Mouse (Mus musculus) mouse trophoblast stem cell (cell line): Measurements from ENCODE around the gene Mog.
"Not testable (repeated sequence)": the region's sequence is repeated elsewhere in the genome, so short reads cannot be mapped to it uniquely, and the experiment has no call there.

ENCODE experiments used
- in situ Hi-C, 2 experiments: fragments of 300-500 bp; cut with MseI, MboI; formaldehyde crosslinking; loops; 2 replicates in 1 of 2; 3 replicates in 1 of 2; pipeline ENCODE4 v1.15.1; 2025

The Mog gene

GRCm38 (mm10) chr17:37045611-37046311 lies 22.6 kb upstream of the Mog start, which contains the start of gene Gabbr1:
Gene Gabbr1 (plus strand): TSS chr17:37045966.
- in situ Hi-C loops: no loop called here

- in situ Hi-C loops: no loop called here
Observed at GRCm38 (mm10) chr17:37044651-37045244, 21.6 kb upstream of the Mog start.

GRCm38 (mm10) chr17:37039127-37039894 lies 16.1 kb upstream of the Mog start:
- in situ Hi-C loops: no loop called here

- in situ Hi-C loops: no loop called here
Observed at GRCm38 (mm10) chr17:37029162-37029561, 6.0 kb upstream of the Mog start.

GRCm38 (mm10) chr17:37028683-37029120 lies 5.5 kb upstream of the Mog start:
- in situ Hi-C loops: no loop called here

GRCm38 (mm10) chr17:37028212-37028611 lies 5.0 kb upstream of the Mog start:
- in situ Hi-C loops: no loop called here

GRCm38 (mm10) chr17:37027486-37027885 lies 4.3 kb upstream of the Mog start:
- in situ Hi-C loops: no loop called here

- in situ Hi-C loops: no loop called here
Observed at GRCm38 (mm10) chr17:37026425-37026824, 3.2 kb upstream of the Mog start.

GRCm38 (mm10) chr17:37019242-37019641 lies 4.0 kb downstream of the Mog start:
- in situ Hi-C loops: not testable (repeated sequence)

- in situ Hi-C loops: no loop called here
Observed at GRCm38 (mm10) chr17:37018328-37018727, 4.9 kb downstream of the Mog start.

- in situ Hi-C loops: no loop called here
Observed at GRCm38 (mm10) chr17:37016333-37016732, 6.9 kb downstream of the Mog start.

- in situ Hi-C loops: no loop called here
Observed at GRCm38 (mm10) chr17:37012141-37012540, 11.1 kb downstream of the Mog start.

- in situ Hi-C loops: no loop called here
Observed at GRCm38 (mm10) chr17:37011719-37012118, 11.5 kb downstream of the Mog start.

- in situ Hi-C loops: no loop called here
Observed at GRCm38 (mm10) chr17:37009460-37010042, 13.6 kb downstream of the Mog start.

- in situ Hi-C loops: no loop called here
Observed at GRCm38 (mm10) chr17:37008161-37008560, 15.0 kb downstream of the Mog start.

GRCm38 (mm10) chr17:37003366-37003765 lies 19.8 kb downstream of the Mog start:
- in situ Hi-C loops: no loop called here

- in situ Hi-C loops: no loop called here
Observed at GRCm38 (mm10) chr17:37002364-37003330, 20.6 kb downstream of the Mog start.

GRCm38 (mm10) chr17:37000863-37001262 lies 22.3 kb downstream of the Mog start, which contains the start of gene Zfp57:
Gene Zfp57 (plus strand): TSS chr17:37001163.
- in situ Hi-C loops: no loop called here

- in situ Hi-C loops: loop anchor here (5.0 kb wide), 1 partner anchor 81 kb away; no protein-coding TSS in a partner anchor
Observed at GRCm38 (mm10) chr17:36998477-36998876, 24.7 kb downstream of the Mog start.

GRCm38 (mm10) chr17:36997033-36997735 lies 26.0 kb downstream of the Mog start:
- in situ Hi-C loops: loop anchor here (5.0 kb wide), 1 partner anchor 80 kb away; no protein-coding TSS in a partner anchor
